In genomic region chr15:88840126-88840525, GRCm38 (mm10) we compare ENCODE assay signal across 9 mouse cellular contexts. TPM values are rescaled to one million over a fixed set of nuclear protein-coding genes. Genes with fewer than 3 reads are reported as not detected.
A peak's percentile ranks its signal among the peaks of the same experiment; 100 is the strongest.
DNase-seq lines count a peak whose midpoint lies in the region; ATAC-seq and TF ChIP-seq lines count a peak whose summit lies in the region.
"Had no signal": no experiment of that assay in that cellular context is flagged by ENCODE, and none has a peak within 500 bp of the region (broad histone marks: within the 10 kb centered on the region; RNA-seq: fewer than 3 reads in every experiment).

No protein-coding gene starts in this region.

- intact Hi-C loops in gastrocnemius, postnatal 14 days (cut with DNase I; ENCODE audit: low total_unique reads), result no loop called here
- intact Hi-C loops in left cerebral cortex, postnatal 14 days (cut with DNase I), result no loop called here

- TF ChIP-seq CTCF in olfactory bulb, adult 2 months (IDR thresholded peaks at IDR 0.05; ENCODE audit: insufficient read depth, low read depth, low read length), result no peak

- H3K4me3 ChIP-seq in heart, embryonic 16.5 days (ENCODE audit: low read length), result no peak overlapping the region
- H3K4me3 ChIP-seq in olfactory bulb, adult 2 months (ENCODE audit: insufficient read depth, low read depth, low read length), result no peak overlapping the region
- H3K4me3 ChIP-seq: neural tube, embryonic 12.5 days had no signal

- H3K27ac ChIP-seq in heart, embryonic 16.5 days (ENCODE audit: low read length), result peak overlapping the region; percentile 96
- H3K27ac ChIP-seq in olfactory bulb, adult 2 months (ENCODE audit: insufficient read depth, low read depth, low read length), result peak overlapping the region; percentile 74
- H3K27ac ChIP-seq: neural tube, embryonic 12.5 days had no signal

- ATAC-seq in heart, embryonic 16.5 days (replicated peaks; ENCODE audit: extremely low read depth, insufficient read depth, low FRiP score), result no peak
- no peak for ATAC-seq in megakaryocyte, adult 5-6 weeks (ENCODE audit: poor library complexity, severe bottlenecking)

- 32% methylated on average over 10 of the region's 10 CpGs for WGBS in heart, embryonic 16.5 days
- WGBS in olfactory bulb, adult 2 months, result 57% methylated on average over 10 of the region's 10 CpGs

- peaks cover 31% of the 10 kb centered on the region for H3K4me1 ChIP-seq in heart, embryonic 16.5 days (ENCODE audit: control insufficient read depth, insufficient read depth, low read length)
- peaks cover 55% of the 10 kb centered on the region for H3K4me1 ChIP-seq in olfactory bulb, adult 2 months (ENCODE audit: control insufficient read depth, insufficient read depth, low read length)

- no peak overlapping the region; the same call in 1 of the 2 replicates for H3K4me2 ChIP-seq in heart, embryonic 16.5 days (ENCODE audit: low read depth, low read length)
- H3K4me2 ChIP-seq: neural tube, embryonic 12.5 days had no signal

- H3K9me3 ChIP-seq in heart, embryonic 16.5 days (replicated peaks; ENCODE audit: control insufficient read depth, low read length), result no peaks in the 10 kb centered on the region
- H3K9me3 ChIP-seq: neural tube, embryonic 12.5 days had no signal

- peak overlapping the region; percentile 66 for H3K9ac ChIP-seq in heart, embryonic 16.5 days (ENCODE audit: low read length)
- H3K9ac ChIP-seq: neural tube, embryonic 12.5 days had no signal

- H3K27me3 ChIP-seq in heart, embryonic 16.5 days (ENCODE audit: control insufficient read depth, insufficient read depth, low read length), result no peaks in the 10 kb centered on the region
- H3K27me3 ChIP-seq: neural tube, embryonic 12.5 days had no signal

- peak; percentile 45 for DNase-seq in gastrocnemius, adult 18-20 months (ENCODE audit: low spot score)
- no peak for DNase-seq in gastrocnemius, postnatal 14 days
- peak; percentile 83 to 88 for DNase-seq in cerebellum, postnatal 10 days
- peak; percentile 69 to 92 for DNase-seq in kidney, postnatal 25 days
- no peak for DNase-seq in left cerebral cortex, postnatal 14 days (ENCODE audit: low spot score in 2 of 2)

- no peaks in the 10 kb centered on the region for H3K36me3 ChIP-seq in heart, embryonic 16.5 days (ENCODE audit: control insufficient read depth, insufficient read depth)
- H3K36me3 ChIP-seq: neural tube, embryonic 12.5 days had no signal

- TF ChIP-seq POLR2A in olfactory bulb, adult 2 months (IDR thresholded peaks at IDR 0.05; ENCODE audit: insufficient read depth, low read depth, low read length), result no peak

RNA-seq across cellular contexts. Expression of gene Creld2, which starts 20.7 kb away (rescaled TPM):
- total RNA-seq in gastrocnemius, adult 18-20 months (2021), result 10 to 100 TPM in 1 of 2 experiments, 1 to 10 TPM in 1; 6.9 to 10.3 TPM
- 10 to 100 TPM in 1 of 2 experiments, 1 to 10 TPM in 1; 8.9 to 11.4 TPM for total RNA-seq in gastrocnemius, postnatal 14 days (2021)
- 57.1 and 61.9 TPM in 2 replicates for polyA plus RNA-seq in heart, embryonic 16.5 days (2015; fragmentation: Nextera tagmentation; extraction: Ambion mirVana)
- polyA plus RNA-seq in olfactory bulb, adult 2 months (2012; ENCODE audit: insufficient read depth, insufficient read length, low replicate concordance, missing spikeins), result not detected in 2 replicates
- total RNA-seq in left cerebral cortex, postnatal 14 days (2021), result 10 to 100 TPM; 18.9 to 21.4 TPM
- 21.5 and 22.2 TPM in 2 replicates for total RNA-seq in megakaryocyte, adult 5-6 weeks (2015)
- 38.6 and 41.4 TPM in 2 replicates for total RNA-seq in megakaryocyte, adult 5-6 weeks (2017)

RNA-seq across cellular contexts. Expression of gene Alg12, which starts 21.0 kb away (rescaled TPM):
- total RNA-seq in gastrocnemius, adult 18-20 months (2021), result 1 to 10 TPM; 4.2 to 4.8 TPM
- total RNA-seq in gastrocnemius, postnatal 14 days (2021), result 1 to 10 TPM; 4.9 to 5.4 TPM
- polyA plus RNA-seq in heart, embryonic 16.5 days (2015; fragmentation: Nextera tagmentation; extraction: Ambion mirVana), result 10.1 and 11.1 TPM in 2 replicates
- polyA plus RNA-seq in olfactory bulb, adult 2 months (2012; ENCODE audit: insufficient read depth, insufficient read length, low replicate concordance, missing spikeins), result not detected in 2 replicates
- total RNA-seq in left cerebral cortex, postnatal 14 days (2021), result 10 to 100 TPM; 10.3 to 12.3 TPM
- 11.0 and 13.0 TPM in 2 replicates for total RNA-seq in megakaryocyte, adult 5-6 weeks (2015)
- 5.1 and 5.7 TPM in 2 replicates for total RNA-seq in megakaryocyte, adult 5-6 weeks (2017)

RNA-seq across cellular contexts. Expression of gene Pim3, which starts 21.9 kb away (rescaled TPM):
- 10 to 100 TPM; 24.1 to 37.3 TPM for total RNA-seq in gastrocnemius, adult 18-20 months (2021)
- 10 to 100 TPM; 13.4 to 26.0 TPM for total RNA-seq in gastrocnemius, postnatal 14 days (2021)
- polyA plus RNA-seq in heart, embryonic 16.5 days (2015; fragmentation: Nextera tagmentation; extraction: Ambion mirVana), result 69.8 and 70.4 TPM in 2 replicates
- not detected in 2 replicates for polyA plus RNA-seq in olfactory bulb, adult 2 months (2012; ENCODE audit: insufficient read depth, insufficient read length, low replicate concordance, missing spikeins)
- 10 to 100 TPM; 37.3 to 40.4 TPM for total RNA-seq in left cerebral cortex, postnatal 14 days (2021)
- 6.9 and 12.5 TPM in 2 replicates for total RNA-seq in megakaryocyte, adult 5-6 weeks (2015)
- 3.3 and 4.7 TPM in 2 replicates for total RNA-seq in megakaryocyte, adult 5-6 weeks (2017)

Comparison
In these comparisons a context has a peak if more than half of its experiments do, and no peak if none do; other contexts are left out.
1. DNase-seq: peak in gastrocnemius, adult 18-20 months (single experiment), cerebellum, postnatal 10 days (2 of 2) and kidney, postnatal 25 days (2 of 2); none in gastrocnemius, postnatal 14 days (single experiment) and left cerebral cortex, postnatal 14 days (0 of 2).